Mouse (Mus musculus) CD4-positive, CD25-positive, alpha-beta regulatory T cell, adult 4 months (primary cell): ENCODE measurements around the gene Wnt4. TPM values are rescaled to one million over a fixed set of nuclear protein-coding genes. Genes with fewer than 3 reads are reported as not detected.

Experiments used
- ATAC-seq: one replicate; pipeline ENCODE4 v1.8.0; 2017
- polyA plus RNA-seq, 2 experiments: library from polyadenylated mRNA; unstranded; fragments of 100-300 nt; shearing (Covaris generic); gene quantifications; one replicate each; pipeline ENCODE4 v1.2.1; 2017

Gene Wnt4
- polyA plus RNA-seq, 2 experiments from 2014 or later, result 0.32 TPM; not detected in 1

GRCm38 (mm10) chr4:137281273-137281672 is 4.0 kb downstream of the Wnt4 start:
- no peak for ATAC-seq

GRCm38 (mm10) chr4:137282122-137282521 is 4.8 kb downstream of the Wnt4 start:
- ATAC-seq, result no peak

- ATAC-seq, result no peak
Observed at GRCm38 (mm10) chr4:137282584-137283406, 5.5 kb downstream of the Wnt4 start.

GRCm38 (mm10) chr4:137283407-137283732 is 6.1 kb downstream of the Wnt4 start:
- ATAC-seq, result no peak

GRCm38 (mm10) chr4:137285876-137286661 is 8.8 kb downstream of the Wnt4 start:
- ATAC-seq, result no peak

- ATAC-seq, result no peak
Observed at GRCm38 (mm10) chr4:137286662-137286953, 9.3 kb downstream of the Wnt4 start.

GRCm38 (mm10) chr4:137287206-137287605 is 9.9 kb downstream of the Wnt4 start:
- no peak for ATAC-seq

- ATAC-seq, result no peak
Observed at GRCm38 (mm10) chr4:137287818-137288217, 10.5 kb downstream of the Wnt4 start.

- ATAC-seq, result no peak
Observed at GRCm38 (mm10) chr4:137289701-137290100, 12.4 kb downstream of the Wnt4 start.

GRCm38 (mm10) chr4:137290250-137290649 is 13.0 kb downstream of the Wnt4 start:
- ATAC-seq, result no peak

GRCm38 (mm10) chr4:137292625-137293024 is 15.3 kb downstream of the Wnt4 start:
- no peak for ATAC-seq

GRCm38 (mm10) chr4:137294032-137294431 is 16.7 kb downstream of the Wnt4 start:
- no peak for ATAC-seq

- no peak for ATAC-seq
Observed at GRCm38 (mm10) chr4:137294474-137294873, 17.2 kb downstream of the Wnt4 start.

GRCm38 (mm10) chr4:137294951-137295350 is 17.7 kb downstream of the Wnt4 start:
- ATAC-seq, result no peak

GRCm38 (mm10) chr4:137297611-137298010 is 20.3 kb downstream of the Wnt4 start:
- no peak for ATAC-seq

- ATAC-seq, result no peak
Observed at GRCm38 (mm10) chr4:137298406-137298805, 21.1 kb downstream of the Wnt4 start.

GRCm38 (mm10) chr4:137300227-137300626 is 22.9 kb downstream of the Wnt4 start:
- no peak for ATAC-seq

- no peak for ATAC-seq
Observed at GRCm38 (mm10) chr4:137301635-137302034, 24.3 kb downstream of the Wnt4 start.

GRCm38 (mm10) chr4:137304106-137304505 is 26.8 kb downstream of the Wnt4 start:
- ATAC-seq, result no peak

- ATAC-seq, result no peak
Observed at GRCm38 (mm10) chr4:137305066-137305465, 27.8 kb downstream of the Wnt4 start.

GRCm38 (mm10) chr4:137305831-137306576 is 28.7 kb downstream of the Wnt4 start:
- ATAC-seq, result no peak

GRCm38 (mm10) chr4:137306577-137306888 is 29.2 kb downstream of the Wnt4 start:
- ATAC-seq, result no peak

- ATAC-seq, result no peak
Observed at GRCm38 (mm10) chr4:137306991-137307706, 29.9 kb downstream of the Wnt4 start.
